In the genomic region with DNA sequence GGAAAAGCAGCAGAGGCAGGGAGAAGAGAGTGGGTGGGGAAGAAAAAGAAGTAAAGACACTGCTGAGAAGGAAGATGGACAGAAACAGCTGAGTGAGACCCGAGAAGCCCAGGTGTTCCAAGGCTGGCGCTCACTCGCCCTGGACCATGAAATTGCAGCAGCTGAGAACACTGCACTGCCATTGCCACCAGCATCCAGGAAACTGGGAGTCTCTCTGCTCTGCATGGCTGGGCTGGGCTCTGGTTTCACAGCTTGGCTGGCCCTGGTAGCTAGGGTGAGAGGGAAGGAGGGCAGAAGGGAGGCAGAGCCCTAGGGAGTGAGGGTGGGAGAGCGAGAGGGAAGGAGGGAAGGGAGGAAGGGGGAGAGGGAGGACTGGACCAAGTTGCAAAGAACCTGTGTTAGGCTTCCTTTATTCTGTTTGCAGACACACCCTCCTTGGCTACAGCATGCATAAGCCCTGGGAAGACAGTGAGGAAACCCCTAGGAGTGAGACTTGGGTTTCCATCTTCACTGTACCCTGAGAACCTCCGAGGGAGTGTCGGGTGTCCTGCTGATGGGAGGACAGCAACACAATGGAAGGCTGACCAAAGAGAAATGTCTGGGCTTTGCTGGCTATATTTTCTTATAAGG, we compare ENCODE assay signal across 16 mouse cellular contexts. TPM values are rescaled to one million over a fixed set of nuclear protein-coding genes. Genes with fewer than 3 reads are reported as not detected.
DNase-seq lines count a peak whose midpoint lies in the region; ATAC-seq and TF ChIP-seq lines count a peak whose summit lies in the region.
"Had no signal": no experiment of that assay in that cellular context is flagged by ENCODE, and none has a peak within 500 bp of the region (broad histone marks: within the 10 kb centered on the region; RNA-seq: fewer than 3 reads in every experiment).

No protein-coding gene starts in this region.

- peaks cover 9% of the 10 kb centered on the region; the same call in 1 of the 2 replicates for H3K27me3 ChIP-seq in hindbrain, embryonic 10.5 days (ENCODE audit: insufficient read depth, poor library complexity, severe bottlenecking)
- H3K27me3 ChIP-seq in hindbrain, embryonic 12.5 days: no peaks in the 10 kb centered on the region
- no peaks in the 10 kb centered on the region for H3K27me3 ChIP-seq in C2C12 (ENCODE audit: control insufficient read depth, insufficient read depth, insufficient read length)
- H3K27me3 ChIP-seq in embryonic facial prominence, embryonic 13.5 days: no peaks in the 10 kb centered on the region
- H3K27me3 ChIP-seq in limb, embryonic 11.5 days (ENCODE audit: control insufficient read depth, insufficient read depth, low read length): no peaks in the 10 kb centered on the region
- H3K27me3 ChIP-seq: forebrain, embryonic 13.5 days; hindbrain, embryonic 13.5 days; stomach, embryonic 15.5 days had no signal

- H3K27ac ChIP-seq in hindbrain, embryonic 10.5 days: peak overlapping the region; percentile 62
- H3K27ac ChIP-seq in hindbrain, embryonic 12.5 days: no peak overlapping the region
- H3K27ac ChIP-seq in embryonic facial prominence, embryonic 13.5 days: no peak overlapping the region
- H3K27ac ChIP-seq in limb, embryonic 11.5 days (replicated peaks; ENCODE audit: low read depth, low read length): no peak overlapping the region
- H3K27ac ChIP-seq: forebrain, embryonic 13.5 days; hindbrain, embryonic 13.5 days; stomach, embryonic 15.5 days had no signal

- H3ac ChIP-seq in C2C12 (ENCODE audit: control insufficient read depth, insufficient read length, low read depth): no peak overlapping the region

- TF ChIP-seq CTCF in C2C12 (IDR thresholded peaks at IDR 0.05; ENCODE audit: control insufficient read depth, insufficient read depth, insufficient read length): no peak

- H3K4me1 ChIP-seq in hindbrain, embryonic 10.5 days (replicated peaks): peaks cover 37% of the 10 kb centered on the region
- peaks cover 10% of the 10 kb centered on the region for H3K4me1 ChIP-seq in hindbrain, embryonic 12.5 days
- H3K4me1 ChIP-seq in embryonic facial prominence, embryonic 13.5 days: peaks cover 7% of the 10 kb centered on the region; the same call in 1 of the 2 replicates
- H3K4me1 ChIP-seq in limb, embryonic 11.5 days (ENCODE audit: control insufficient read depth, insufficient read depth, low read length): no peaks in the 10 kb centered on the region
- H3K4me1 ChIP-seq: stomach, embryonic 15.5 days had no signal

- no peak for DNase-seq in hindbrain, embryonic 10.5 days (ENCODE audit: low spot score)
- DNase-seq in limb, embryonic 11.5 days (ENCODE audit: low spot score): peak; percentile 38
- no peak for DNase-seq in testis, postnatal 10 days (ENCODE audit: low spot score)
- DNase-seq in frontal cortex, postnatal 36 days (ENCODE audit: low spot score in 2 of 2): no peak
- DNase-seq: cerebellum, postnatal 36 days; liver, postnatal 0 days; right cerebral cortex, postnatal 14 days; thymus, postnatal 4 days had no signal

- no peaks in the 10 kb centered on the region for H3K79me2 ChIP-seq in C2C12 (ENCODE audit: control insufficient read depth, insufficient read depth)

- no peak overlapping the region for H3K9ac ChIP-seq in hindbrain, embryonic 12.5 days
- H3K9ac ChIP-seq in embryonic facial prominence, embryonic 13.5 days: no peak overlapping the region
- H3K9ac ChIP-seq in limb, embryonic 11.5 days (ENCODE audit: low read length): no peak overlapping the region
- H3K9ac ChIP-seq: forebrain, embryonic 13.5 days; hindbrain, embryonic 13.5 days; liver, postnatal 0 days; stomach, embryonic 15.5 days had no signal

- ATAC-seq in hindbrain, embryonic 12.5 days (ENCODE audit: low FRiP score): no peak; the same call in 1 of the 2 replicates
- 0 out of 2 replicates have a peak, but pooled peaks have one; percentile 43 for ATAC-seq in embryonic facial prominence, embryonic 13.5 days (ENCODE audit: insufficient number of reproducible peaks, insufficient read depth, low FRiP score, low TSS enrichment, low read depth)
- peak; percentile 79; the same call in 1 of the 2 replicates for ATAC-seq in limb, embryonic 11.5 days (ENCODE audit: insufficient number of reproducible peaks, low FRiP score, low TSS enrichment, low read depth)
- no peak for ATAC-seq in monocyte, adult 5-6 weeks (replicated peaks; ENCODE audit: insufficient number of reproducible peaks, low FRiP score, low TSS enrichment, poor library complexity, severe bottlenecking)
- ATAC-seq: forebrain, embryonic 13.5 days; liver, postnatal 0 days had no signal

- no peaks in the 10 kb centered on the region for H3K36me3 ChIP-seq in hindbrain, embryonic 10.5 days
- no peaks in the 10 kb centered on the region for H3K36me3 ChIP-seq in hindbrain, embryonic 12.5 days
- H3K36me3 ChIP-seq in C2C12 (ENCODE audit: control insufficient read depth, insufficient read depth): no peaks in the 10 kb centered on the region
- no peaks in the 10 kb centered on the region for H3K36me3 ChIP-seq in embryonic facial prominence, embryonic 13.5 days
- H3K36me3 ChIP-seq in limb, embryonic 11.5 days (ENCODE audit: control insufficient read depth, insufficient read depth, low read length): no peaks in the 10 kb centered on the region
- H3K36me3 ChIP-seq: hindbrain, embryonic 13.5 days; stomach, embryonic 15.5 days had no signal

- H3K9me3 ChIP-seq in hindbrain, embryonic 10.5 days: no peaks in the 10 kb centered on the region
- no peaks in the 10 kb centered on the region for H3K9me3 ChIP-seq in hindbrain, embryonic 12.5 days (replicated peaks)
- H3K9me3 ChIP-seq in embryonic facial prominence, embryonic 13.5 days: no peaks in the 10 kb centered on the region
- H3K9me3 ChIP-seq in limb, embryonic 11.5 days (ENCODE audit: control insufficient read depth, low read length): no peaks in the 10 kb centered on the region
- H3K9me3 ChIP-seq: forebrain, embryonic 13.5 days; hindbrain, embryonic 13.5 days; stomach, embryonic 15.5 days had no signal

- no peak overlapping the region for H3K4me2 ChIP-seq in hindbrain, embryonic 12.5 days (replicated peaks)
- no peak overlapping the region for H3K4me2 ChIP-seq in embryonic facial prominence, embryonic 13.5 days
- H3K4me2 ChIP-seq in limb, embryonic 11.5 days (ENCODE audit: low read depth, severe bottlenecking): no peak overlapping the region
- H3K4me2 ChIP-seq: forebrain, embryonic 13.5 days; hindbrain, embryonic 13.5 days; stomach, embryonic 15.5 days had no signal

- no peak overlapping the region for H3K4me3 ChIP-seq in hindbrain, embryonic 10.5 days
- no peak overlapping the region for H3K4me3 ChIP-seq in hindbrain, embryonic 12.5 days
- H3K4me3 ChIP-seq in C2C12 (ENCODE audit: insufficient read depth, poor library complexity, severe bottlenecking): no peak overlapping the region
- H3K4me3 ChIP-seq in embryonic facial prominence, embryonic 13.5 days: no peak overlapping the region
- no peak overlapping the region for H3K4me3 ChIP-seq in limb, embryonic 11.5 days (ENCODE audit: low read depth, low read length)
- H3K4me3 ChIP-seq: forebrain, embryonic 13.5 days; hindbrain, embryonic 13.5 days; megakaryocyte, embryonic 14.5 days; stomach, embryonic 15.5 days had no signal

- H3K79me3 ChIP-seq in C2C12 (ENCODE audit: low read depth): no peaks in the 10 kb centered on the region

- 38% methylated on average over 6 of the region's 6 CpGs for WGBS in hindbrain, embryonic 10.5 days
- 27% methylated on average over 6 of the region's 6 CpGs for WGBS in hindbrain, embryonic 12.5 days
- WGBS in embryonic facial prominence, embryonic 13.5 days: 33% methylated on average over 6 of the region's 6 CpGs
- WGBS in limb, embryonic 11.5 days: 66% methylated on average over 6 of the region's 6 CpGs

TF ChIP-seq in C2C12, 6 proteins besides CTCF, POLR2A, EP300 and RAD21:
- TF ChIP-seq MYOG (IDR thresholded peaks at IDR 0.05; ENCODE audit: control insufficient read depth, extremely low read depth, insufficient read length) (no peak), MYOD1 (IDR thresholded peaks at IDR 0.05; ENCODE audit: control insufficient read depth, insufficient read length, low read depth) (peak; percentile 99)

RNA-seq across cellular contexts. Expression of a gene that starts 44.4 kb away (rescaled TPM):
- 1.1 and 4.0 TPM in 2 replicates for polyA plus RNA-seq in hindbrain, embryonic 10.5 days (2016; fragmentation: Nextera tagmentation; extraction: Ambion mirVana)
- 1.0 and 1.7 TPM in 2 replicates for polyA plus RNA-seq in hindbrain, embryonic 12.5 days (2016; fragmentation: Nextera tagmentation; extraction: Ambion mirVana)
- 0.04 TPM for polyA plus RNA-seq in C2C12 (2012; fragmentation: generic; extraction: Trizol)
- 1.3 and 3.6 TPM in 2 replicates for polyA plus RNA-seq in embryonic facial prominence, embryonic 13.5 days (2015; fragmentation: Nextera tagmentation; extraction: Ambion mirVana)
- 0.09 and 0.24 TPM in 2 replicates for polyA plus RNA-seq in limb, embryonic 11.5 days (2014; fragmentation: Nextera tagmentation; extraction: Ambion mirVana)
- 0.58 to 0.75 TPM in 2 of 3 replicates, not detected in the other for total RNA-seq in monocyte, adult 5-6 weeks (2017)

RNA-seq across cellular contexts. Expression of a gene that starts 59.4 kb away (rescaled TPM):
- polyA plus RNA-seq in hindbrain, embryonic 10.5 days (2016; fragmentation: Nextera tagmentation; extraction: Ambion mirVana): 0.77 and 1.2 TPM in 2 replicates
- polyA plus RNA-seq in hindbrain, embryonic 12.5 days (2016; fragmentation: Nextera tagmentation; extraction: Ambion mirVana): 1.5 and 1.7 TPM in 2 replicates
- 0.02 TPM for polyA plus RNA-seq in C2C12 (2012; fragmentation: generic; extraction: Trizol)
- polyA plus RNA-seq in embryonic facial prominence, embryonic 13.5 days (2015; fragmentation: Nextera tagmentation; extraction: Ambion mirVana): 1.1 and 1.5 TPM in 2 replicates
- polyA plus RNA-seq in limb, embryonic 11.5 days (2014; fragmentation: Nextera tagmentation; extraction: Ambion mirVana): 0.54 and 0.95 TPM in 2 replicates
- not detected in 3 replicates for total RNA-seq in monocyte, adult 5-6 weeks (2017)

Comparison
In these comparisons a context has a peak if more than half of its experiments do, and no peak if none do; other contexts are left out.
1. ATAC-seq: peak in embryonic facial prominence, embryonic 13.5 days (single experiment) and limb, embryonic 11.5 days (single experiment); none in hindbrain, embryonic 12.5 days (single experiment) and monocyte, adult 5-6 weeks (single experiment).